Mouse (Mus musculus): Measurements from ENCODE around the gene Ces5a. TPM values are rescaled to one million over a fixed set of nuclear protein-coding genes. Genes with fewer than 3 reads are reported as not detected.

Ces5a gene
- total and polyA plus RNA-seq, 3 experiments, result not detected

DNA sequence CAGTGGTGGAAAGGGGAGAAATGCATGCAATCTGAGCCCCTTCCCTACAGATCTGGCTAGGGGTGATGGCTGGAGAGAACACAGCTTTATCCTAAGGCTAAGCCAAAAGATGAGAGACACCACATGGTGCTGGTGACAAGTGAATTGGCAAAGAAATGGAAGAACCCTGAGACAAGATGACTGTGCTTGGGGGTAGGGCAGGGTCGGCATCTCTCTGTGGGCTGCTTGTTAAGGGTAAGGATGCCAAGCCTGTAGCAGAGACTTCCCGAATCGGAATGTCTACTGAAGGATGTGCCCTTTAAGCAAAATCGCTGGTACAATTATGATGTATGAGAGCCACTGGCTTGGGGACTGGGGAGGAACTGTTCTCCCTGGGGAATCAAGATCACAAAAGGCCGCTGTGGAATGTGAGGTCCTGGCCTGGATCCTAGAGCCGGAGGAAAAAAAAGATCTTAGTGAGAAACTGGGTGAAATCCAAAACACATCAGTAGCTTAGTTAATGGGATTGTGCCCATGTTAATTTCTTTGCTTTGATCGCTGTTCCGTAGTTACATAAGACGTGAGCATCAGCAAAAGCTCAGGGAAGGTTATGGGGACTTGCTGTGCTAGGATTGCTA is 35.8 kb upstream of the Ces5a start:
- Histone ChIP-seq H3K36me3 (ENCODE audit: control insufficient read depth in 1 of 2, insufficient read depth in 2 of 2, low read length in 2 of 2) (no peaks in the 10 kb centered on the region), H3K9me3 (replicated peaks; ENCODE audit: insufficient read depth, low read length) (no peaks in the 10 kb centered on the region), H3K9ac (ENCODE audit: control insufficient read depth, low read depth, low read length, poor library complexity, severe bottlenecking) (no peak overlapping the region), H3K27me3 (ENCODE audit: control insufficient read depth in 1 of 2, insufficient read depth in 2 of 2, low read length in 2 of 2) (no peaks in the 10 kb centered on the region), H3K4me1 (ENCODE audit: control insufficient read depth in 1 of 2, insufficient read depth in 2 of 2, low read length in 2 of 2) (no peaks in the 10 kb centered on the region), H3K79me2 (ENCODE audit: control insufficient read depth, insufficient read depth, low read length, poor library complexity) (no peaks in the 10 kb centered on the region), H3K4me3 (ENCODE audit: control insufficient read depth in 1 of 2, insufficient read depth in 1 of 2, low read depth in 2 of 2, low read length in 2 of 2) (no peak overlapping the region), H3K27ac (ENCODE audit: control insufficient read depth, low read depth, low read length) (no peak overlapping the region)
- DNase-seq (ENCODE audit: low read depth, low spot score), result no peak
- TF ChIP-seq UBTF (IDR thresholded peaks at IDR 0.05; ENCODE audit: borderline replicate concordance, insufficient read depth, low read depth, low read length) (no peak), RCOR1 (IDR thresholded peaks at IDR 0.05; ENCODE audit: low read depth, low read length) (no peak), KAT2A (conservative IDR thresholded peaks at IDR 0.05; ENCODE audit: low read depth, low read length) (no peak), POLR2AphosphoS2 (IDR thresholded peaks at IDR 0.05; ENCODE audit: low read length) (no peak), BHLHE40 (IDR thresholded peaks at IDR 0.05; ENCODE audit: borderline replicate concordance, low read depth, low read length) (no peak)

DNA sequence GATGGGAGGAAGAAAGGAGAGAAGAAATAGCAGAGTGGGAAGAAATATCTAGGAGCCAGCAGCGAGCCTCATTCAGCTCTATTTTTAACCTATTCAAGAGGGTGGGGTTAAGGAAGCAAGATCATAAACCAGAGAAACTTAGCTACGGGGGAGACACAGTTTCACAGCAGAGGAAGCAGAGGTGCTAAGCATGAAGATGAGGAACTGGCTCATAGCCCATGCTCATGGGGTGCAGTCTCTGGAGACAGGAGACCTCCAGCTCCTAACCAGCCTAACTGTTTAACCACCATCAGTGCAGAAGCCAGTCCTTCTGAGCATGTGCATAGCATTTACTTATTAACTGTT is 34.5 kb upstream of the Ces5a start:
- H3K4me3 ChIP-seq (ENCODE audit: control insufficient read depth in 1 of 2, insufficient read depth in 1 of 2, low read depth in 2 of 2, low read length in 2 of 2), result no peak overlapping the region
- TF ChIP-seq USF2 (IDR thresholded peaks at IDR 0.05; ENCODE audit: borderline replicate concordance in 1 of 2, insufficient read depth in 1 of 2, low read depth in 1 of 2, low read length in 2 of 2), result no peak
- no peak for TF ChIP-seq KAT2A (conservative IDR thresholded peaks at IDR 0.05; ENCODE audit: low read depth, low read length)
- no peak for TF ChIP-seq MAX (IDR thresholded peaks at IDR 0.05; ENCODE audit: low read length)
- TF ChIP-seq POLR2AphosphoS2 (IDR thresholded peaks at IDR 0.05; ENCODE audit: low read length), result no peak
- no peak for TF ChIP-seq ZC3H11A (IDR thresholded peaks at IDR 0.05; ENCODE audit: low read depth, low read length)
- no peak for TF ChIP-seq BHLHE40 (IDR thresholded peaks at IDR 0.05; ENCODE audit: borderline replicate concordance, low read depth, low read length)
- TF ChIP-seq POLR2A (IDR thresholded peaks at IDR 0.05; ENCODE audit: control insufficient read depth in 1 of 2, insufficient read depth in 1 of 2, low read depth in 1 of 2, low read length in 2 of 2, poor library complexity in 1 of 2), result no peak
- TF ChIP-seq JUND (IDR thresholded peaks at IDR 0.05; ENCODE audit: low read depth, low read length), result no peak
- no peak for TF ChIP-seq POLR2AphosphoS5 (IDR thresholded peaks at IDR 0.05; ENCODE audit: borderline replicate concordance, low read depth, low read length)
- TF ChIP-seq MAZ (IDR thresholded peaks at IDR 0.05; ENCODE audit: low read depth, low read length), result no peak
- no peak for TF ChIP-seq MXI1 (IDR thresholded peaks at IDR 0.05; ENCODE audit: low read depth, low read length)
- no peak for TF ChIP-seq NRF1 (IDR thresholded peaks at IDR 0.05; ENCODE audit: insufficient read depth, low read depth, low read length, poor library complexity, severe bottlenecking)
- no peak for TF ChIP-seq GATA1 (IDR thresholded peaks at IDR 0.05; ENCODE audit: low read depth, low read length)
- no peak for TF ChIP-seq CHD1 (IDR thresholded peaks at IDR 0.05; ENCODE audit: low read depth, low read length)
- no peak for TF ChIP-seq UBTF (IDR thresholded peaks at IDR 0.05; ENCODE audit: borderline replicate concordance, insufficient read depth, low read depth, low read length)
- TF ChIP-seq USF1 (IDR thresholded peaks at IDR 0.05; ENCODE audit: low read depth, low read length), result no peak
- no peak for TF ChIP-seq TAL1 (IDR thresholded peaks at IDR 0.05; ENCODE audit: low read length)
- no peaks in the 10 kb centered on the region for H3K36me3 ChIP-seq (ENCODE audit: control insufficient read depth in 1 of 2, insufficient read depth in 2 of 2, low read length in 2 of 2)
- DNase-seq (ENCODE audit: low read depth, low spot score), result no peak
- no peaks in the 10 kb centered on the region for H3K4me1 ChIP-seq (ENCODE audit: control insufficient read depth in 1 of 2, insufficient read depth in 2 of 2, low read length in 2 of 2)
- H3K27me3 ChIP-seq (ENCODE audit: control insufficient read depth in 1 of 2, insufficient read depth in 2 of 2, low read length in 2 of 2), result no peaks in the 10 kb centered on the region
- no peaks in the 10 kb centered on the region for H3K79me2 ChIP-seq (ENCODE audit: control insufficient read depth, insufficient read depth, low read length, poor library complexity)
- H3K27ac ChIP-seq (ENCODE audit: control insufficient read depth, low read depth, low read length), result no peak overlapping the region
- H3K9me3 ChIP-seq (replicated peaks; ENCODE audit: insufficient read depth, low read length), result no peaks in the 10 kb centered on the region
- H3K9ac ChIP-seq (ENCODE audit: control insufficient read depth, low read depth, low read length, poor library complexity, severe bottlenecking), result no peak overlapping the region
